Mouse (Mus musculus): ENCODE data around the gene Gm7298. TPM values are rescaled to one million over a fixed set of nuclear protein-coding genes. Genes with fewer than 3 reads are reported as not detected.

Gm7298 gene
- not detected in 2 replicates for polyA plus RNA-seq (2021; fragmentation: Nextera tagmentation)
- long read RNA-seq, experiment 1: 0 reads
- long read RNA-seq, experiment 2: 0 reads

GRCm38 (mm10) chr6:121732632-121733031 is at the start of gene Gm7298:
TSS of gene Gm7298 (plus strand) at chr6:121732932.

DNA sequence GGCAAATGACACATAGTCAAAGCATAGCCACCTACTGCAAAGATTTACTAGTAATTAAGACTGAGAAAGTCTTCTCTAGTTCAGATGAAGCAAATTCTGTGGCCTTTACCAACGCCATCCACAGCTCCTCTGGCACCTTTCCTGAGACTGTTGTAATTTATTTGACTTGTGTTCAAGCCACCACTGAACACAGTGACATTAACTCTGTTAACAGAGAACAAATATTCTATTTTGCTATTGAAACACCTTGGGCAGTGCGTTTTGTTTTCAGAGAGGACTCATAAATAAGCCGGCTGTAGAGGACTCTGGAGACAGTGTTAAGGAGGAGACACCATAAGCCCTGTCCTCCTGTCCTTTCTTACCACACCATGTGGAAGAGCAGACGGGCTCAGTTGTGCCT is 105.5 kb downstream of the Gm7298 start, which contains the start of gene Mug1:
Mug1 (plus strand) TSS at position 271 of the 400 bp plus-strand sequence.

Other genes starting within 250 kb of the Gm7298 start
- 0.85 and 5.9 TPM in 2 replicates for gene A2m, start 97.6 kb upstream of the Gm7298 start, polyA plus RNA-seq (2021; fragmentation: Nextera tagmentation)
- not detected in 2 replicates for gene Mug1, start 105.6 kb downstream of the Gm7298 start, polyA plus RNA-seq (2021; fragmentation: Nextera tagmentation)